Mouse (Mus musculus) liver (tissue): Measurements from ENCODE around the gene Gsdma.
"Not testable (repeated sequence)": the region's sequence is repeated elsewhere in the genome, so short reads cannot be mapped to it uniquely, and the experiment has no call there.

Source experiments
- DNase-seq: peaks from one replicate; pipeline ENCODE4 v3.0.0-alpha.2; 2020; ENCODE audit warnings: mixed read lengths

Gsdma gene

DNA sequence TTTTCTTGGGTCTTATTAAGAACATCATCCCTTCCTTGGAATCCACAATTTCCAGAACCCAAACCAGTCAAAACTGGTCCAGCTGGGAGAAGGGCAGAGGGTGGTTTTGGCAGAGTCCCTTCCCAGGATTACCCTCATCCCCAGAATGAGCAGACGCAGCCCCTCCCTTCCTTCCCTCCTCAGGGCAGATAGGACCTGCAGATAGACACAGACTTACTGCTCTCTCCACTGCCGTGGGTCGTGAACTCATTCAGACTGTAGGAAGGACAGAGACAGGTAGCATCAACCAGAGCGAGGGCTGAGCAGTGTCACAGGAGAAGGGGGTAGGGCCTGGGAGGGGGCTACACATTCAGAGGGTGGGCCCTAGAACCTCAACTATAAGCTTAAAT, 46.9 kb downstream of the Gsdma start:
- no peak for DNase-seq

DNA sequence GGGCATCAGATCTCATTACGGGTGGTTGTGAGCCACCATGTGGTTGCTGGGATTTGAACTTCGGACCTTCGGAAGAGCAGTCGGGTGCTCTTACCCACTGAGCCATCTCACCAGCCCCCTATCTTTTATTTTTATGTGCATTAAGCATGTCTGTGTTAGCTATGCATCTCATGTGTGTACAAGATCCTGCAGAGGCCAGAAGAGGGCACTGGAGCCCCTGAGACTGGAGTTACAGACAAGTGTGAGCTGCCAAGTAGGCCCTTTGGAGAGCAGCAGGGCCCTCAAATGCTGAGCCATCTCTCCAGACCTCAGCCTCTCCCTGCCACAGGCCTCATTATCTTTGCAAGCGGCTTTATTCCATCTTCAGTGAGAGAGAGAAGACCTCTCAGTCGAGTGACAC, 47.9 kb downstream of the Gsdma start:
- DNase-seq = not testable (repeated sequence)

DNA sequence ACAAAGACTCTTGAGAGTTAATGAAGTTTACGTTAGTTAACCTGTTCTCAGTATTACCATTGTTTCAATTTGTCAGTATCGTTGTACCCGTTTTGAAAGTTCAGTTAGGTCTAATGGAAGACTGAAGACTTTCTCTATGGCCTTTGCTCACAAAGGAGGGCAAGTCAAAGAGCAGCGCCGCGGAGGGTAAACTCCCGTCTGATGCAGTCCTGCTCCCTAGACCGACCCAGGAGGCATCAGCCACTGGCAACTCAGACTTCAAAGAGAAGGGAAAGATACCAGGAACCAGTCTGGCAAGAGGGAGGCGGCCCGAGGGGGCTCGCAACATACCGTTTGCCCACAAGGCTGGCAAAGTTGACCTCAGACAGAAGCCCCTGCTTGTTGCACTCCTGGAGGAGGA, 49.6 kb downstream of the Gsdma start:
- DNase-seq = no peak

DNA sequence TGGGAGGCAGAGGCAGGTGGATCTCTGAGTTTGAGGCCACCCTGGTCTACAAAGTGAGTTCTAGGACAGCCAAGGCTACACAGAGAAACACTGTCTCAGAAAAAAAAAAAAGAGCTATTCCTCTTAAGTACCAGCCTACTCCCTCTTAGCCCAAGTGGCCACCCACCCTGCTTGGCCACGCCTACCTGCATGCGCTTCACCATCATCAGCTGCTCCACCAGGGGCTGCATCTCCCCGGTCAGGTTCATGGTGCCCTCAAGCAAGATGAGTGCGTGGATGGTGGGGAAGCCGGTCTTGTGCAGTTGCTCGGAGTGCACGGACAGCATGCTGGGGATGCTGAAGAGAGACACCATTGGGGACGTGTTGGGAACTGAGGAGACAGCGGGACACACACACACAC, 51.8 kb downstream of the Gsdma start:
- no peak for DNase-seq

DNA sequence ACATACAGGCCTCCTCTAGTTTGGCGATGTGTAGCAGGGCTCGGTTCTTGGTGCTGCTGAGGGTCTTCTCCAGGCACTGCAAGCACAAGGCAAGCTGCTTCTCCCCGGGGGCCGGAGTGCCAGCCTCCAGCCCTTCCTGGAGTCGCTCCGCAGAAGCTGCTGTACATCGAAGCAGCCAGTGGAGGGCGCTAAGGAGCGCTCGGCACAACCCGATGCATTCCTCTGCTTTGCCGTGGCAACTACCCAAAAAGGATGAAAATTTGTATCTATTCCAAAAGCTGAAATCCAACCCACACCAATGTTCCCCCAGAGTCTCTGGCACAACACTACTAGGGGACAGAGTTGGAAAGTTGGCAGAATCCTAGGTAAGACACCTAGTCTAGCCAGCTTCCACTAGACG, 53.8 kb downstream of the Gsdma start:
- DNase-seq = peak; percentile 58

DNA sequence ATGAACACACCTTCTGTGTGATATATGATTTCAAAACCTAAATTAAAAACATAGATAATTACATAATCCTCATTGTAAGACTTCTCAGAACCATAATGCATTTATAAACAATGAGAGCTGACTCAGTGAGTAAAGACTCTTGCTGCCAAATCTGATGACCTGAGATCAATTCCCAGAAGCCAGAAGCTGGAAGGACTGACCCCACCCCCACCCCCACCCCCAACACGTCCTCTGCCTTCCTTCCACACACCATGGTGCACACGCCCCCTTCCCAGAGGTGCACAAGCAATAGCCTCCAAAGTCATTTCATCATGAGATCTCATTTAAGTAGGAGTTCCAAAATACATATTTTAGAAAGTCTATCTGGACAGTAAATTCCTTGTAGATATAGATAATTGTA, 56.6 kb downstream of the Gsdma start:
- no peak for DNase-seq

DNA sequence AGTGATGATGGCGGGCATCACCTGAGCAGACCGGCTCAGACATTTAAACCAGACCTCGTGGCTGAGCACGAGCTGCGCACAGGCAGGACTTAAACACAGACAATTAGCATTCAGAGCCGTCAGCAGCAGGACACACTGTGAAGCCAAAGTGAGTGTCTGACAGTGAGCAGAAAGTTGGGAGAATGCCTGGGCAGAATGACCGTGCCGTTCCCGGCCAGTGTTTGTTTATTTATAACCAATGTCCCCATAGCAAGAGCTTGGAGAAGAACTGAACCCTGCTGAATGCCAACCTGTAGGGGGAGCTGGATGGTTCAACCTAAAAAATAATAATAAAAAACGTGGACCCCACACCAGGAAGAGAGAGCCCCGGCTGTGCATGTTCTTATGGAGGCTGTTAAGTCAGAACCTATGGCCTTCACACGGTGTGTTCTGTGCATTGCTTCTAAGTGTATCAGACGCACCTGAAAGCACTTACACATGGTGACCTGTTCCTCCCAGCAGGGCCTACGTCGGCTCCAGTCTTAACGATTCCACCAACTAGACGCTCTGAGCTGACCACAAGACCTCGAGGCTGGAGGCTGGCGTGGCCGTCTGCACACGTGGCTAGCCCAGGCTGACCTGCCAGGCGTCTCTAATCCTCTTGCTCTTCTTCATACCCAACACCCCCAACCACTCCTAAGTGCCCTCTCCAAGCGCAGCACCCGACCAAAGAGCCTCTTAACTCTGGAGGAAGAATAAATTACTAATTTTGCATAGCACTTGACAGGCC, 57.5 kb downstream of the Gsdma start:
- no peak for DNase-seq

DNA sequence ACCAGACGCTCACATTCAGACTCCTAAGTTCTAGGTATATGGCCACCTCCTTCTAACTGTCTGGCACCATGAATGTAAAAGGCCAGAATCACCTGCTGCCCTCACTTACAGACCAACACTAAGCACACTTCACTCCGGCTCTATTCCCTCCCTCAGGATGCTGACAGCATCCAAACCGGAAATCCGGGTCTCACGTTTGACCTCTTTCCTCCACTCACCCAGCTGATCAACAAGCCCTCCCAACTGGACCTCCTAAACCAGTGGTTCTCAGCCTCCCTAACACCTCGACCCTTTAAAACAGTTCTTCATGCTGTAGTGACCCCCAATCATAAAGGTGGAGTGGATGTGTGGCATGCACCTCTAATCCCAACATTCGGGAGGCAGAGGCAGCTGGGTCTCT, 58.9 kb downstream of the Gsdma start:
- DNase-seq = no peak

DNA sequence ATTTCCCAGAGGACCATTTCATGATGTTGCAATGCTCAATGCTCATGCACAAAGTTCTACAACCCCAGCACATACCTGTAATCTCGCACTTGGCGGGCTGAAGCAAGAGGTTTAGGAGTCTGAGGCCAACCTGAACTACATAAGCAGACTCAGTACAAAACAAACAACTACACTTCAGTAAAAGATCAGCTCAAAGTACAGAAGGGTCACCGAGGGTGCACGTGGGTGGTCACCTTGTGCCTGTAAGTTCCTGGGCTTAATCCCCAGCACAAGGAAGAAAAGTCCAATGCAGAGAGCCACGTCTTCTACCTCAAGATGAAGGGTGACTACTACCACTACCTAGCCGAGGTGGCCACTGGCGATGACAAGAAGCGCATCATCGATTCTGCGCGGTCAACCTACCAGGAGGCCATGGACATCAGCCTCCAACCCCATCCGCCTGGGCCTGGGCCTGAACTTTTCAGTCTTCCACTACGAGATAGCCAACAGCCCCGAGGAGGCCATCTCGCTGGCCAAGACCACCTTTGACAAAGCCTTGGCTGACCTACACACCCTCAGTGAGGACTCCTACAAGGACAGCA, 61.9 kb downstream of the Gsdma start:
- no peak for DNase-seq
